Mouse (Mus musculus) cerebellum, adult 18-20 months (tissue): ENCODE data around the gene Obox3.
"Not testable (repeated sequence)": the region's sequence is repeated elsewhere in the genome, so short reads cannot be mapped to it uniquely, and the experiment has no call there.

Source experiments
- DNase-seq, 2 experiments: peaks; one replicate each; pipeline ENCODE4 v3.0.0; 2021

Gene Obox3

GRCm38 (mm10) chr7:15639802-15640201 is at the start of gene Obox3:
TSS of gene Obox3 (minus strand) at chr7:15639902.
- not testable (repeated sequence) for DNase-seq

DNA sequence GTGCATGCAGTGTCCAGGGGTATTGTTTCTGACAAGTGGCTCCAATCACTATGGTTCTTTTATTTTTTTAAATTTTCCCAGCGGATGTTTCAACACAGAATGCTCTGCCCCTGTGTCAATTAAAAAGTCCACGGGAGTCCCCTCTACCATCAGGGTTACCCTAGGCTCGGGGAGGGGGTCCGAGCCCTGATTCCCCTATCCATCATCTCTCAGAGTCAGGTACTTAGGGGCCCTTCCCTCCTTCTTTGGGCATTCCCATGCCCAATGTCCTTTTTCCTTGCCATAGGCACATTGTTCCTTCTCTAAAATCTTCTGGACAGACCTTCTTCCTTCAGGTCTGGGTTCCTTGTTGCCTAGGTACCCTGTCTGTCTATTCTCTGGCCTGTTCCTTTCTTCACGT is 130.3 kb downstream of the Obox3 start:
- DNase-seq: not testable (repeated sequence)
